Mouse (Mus musculus) frontal cortex, adult 2 months (tissue): ENCODE data around the gene Tbc1d16. TPM values are rescaled to one million over a fixed set of nuclear protein-coding genes. Genes with fewer than 3 reads are reported as not detected.
"Not testable (repeated sequence)": the region's sequence is repeated elsewhere in the genome, so short reads cannot be mapped to it uniquely, and the experiment has no call there.

Source experiments
- DNase-seq, 2 experiments: peaks; one replicate each; pipeline ENCODE4 v3.0.0; 2022; ENCODE audit warnings: low spot score in 1 of 2; ENCODE audit errors: extremely low spot score in 1 of 2
- polyA plus RNA-seq: library from polyadenylated mRNA; depleted of rRNA; stranded (reverse); fragments of >200 nt; gene quantifications from 2 replicates; pipeline ENCODE4 v1.2.3, GENCODE M21; 2012

Gene Tbc1d16
- polyA plus RNA-seq, 1 experiment = 20.6 TPM

DNA sequence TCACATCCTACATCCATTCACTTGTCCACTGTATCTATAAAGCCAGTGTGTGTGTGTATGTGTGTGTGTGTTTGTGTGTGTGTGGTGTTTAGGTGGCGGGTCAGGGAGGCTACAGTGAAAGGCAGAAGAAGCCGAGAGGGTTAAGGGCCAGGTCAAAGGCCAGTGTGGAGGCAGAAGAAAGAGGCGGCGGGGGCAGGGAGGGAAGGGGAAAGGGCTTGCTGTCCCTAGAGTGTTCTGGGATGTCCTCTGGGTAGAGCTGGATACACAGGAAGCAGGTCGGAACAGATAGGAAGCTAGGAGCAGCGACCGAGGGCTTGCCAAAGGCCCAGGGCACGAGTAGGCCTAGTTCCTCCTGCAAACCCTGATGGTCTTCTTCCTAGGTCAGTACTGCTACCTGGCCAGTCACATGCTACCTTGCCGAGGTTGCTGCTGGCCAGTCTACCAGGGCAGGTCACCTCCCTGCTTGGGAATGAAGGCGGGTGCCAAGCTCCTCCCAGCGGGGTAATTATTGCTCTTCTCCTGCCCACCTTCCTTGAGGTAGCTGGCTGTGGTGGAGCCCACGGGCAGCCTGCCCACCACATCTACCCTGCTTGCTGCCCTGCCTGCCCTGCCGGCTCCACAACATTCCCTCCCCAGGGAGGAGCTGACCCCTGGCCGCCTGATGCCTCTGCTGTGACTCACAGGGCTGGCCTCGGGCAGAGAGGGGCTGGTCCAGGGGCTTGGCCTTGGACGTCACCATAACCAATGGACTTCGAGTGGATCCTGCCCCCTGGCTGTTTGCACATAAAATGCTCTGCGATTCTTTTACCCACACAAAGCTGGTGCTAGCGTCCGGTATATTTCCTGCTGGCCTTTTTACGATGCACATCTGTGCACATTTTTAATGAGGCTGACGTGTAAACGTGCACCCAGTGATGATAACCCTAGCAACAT lies 102.1 kb downstream of the Tbc1d16 start:
- peak in 1 of 2 experiments; percentile 46 for DNase-seq

DNA sequence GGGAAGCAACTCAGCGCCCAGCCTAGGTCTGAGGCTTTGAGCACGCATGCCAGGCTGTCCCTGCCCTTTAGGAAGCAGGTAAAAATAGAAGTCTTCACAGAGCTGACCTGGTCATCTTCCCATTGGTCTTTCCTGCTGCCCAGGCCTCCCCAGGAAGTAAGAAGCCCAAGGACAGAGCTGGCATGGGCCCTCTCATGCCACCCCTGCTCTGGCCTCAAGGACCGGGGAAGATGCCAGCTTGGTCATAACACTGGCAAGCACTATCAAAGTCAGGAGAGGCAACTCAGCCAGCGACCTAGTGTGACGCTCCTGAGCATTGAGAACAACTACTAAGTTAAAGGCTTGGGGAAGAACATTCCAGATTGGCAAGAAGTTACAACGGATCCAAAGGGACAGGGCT lies 103.8 kb downstream of the Tbc1d16 start:
- no peak for DNase-seq

DNA sequence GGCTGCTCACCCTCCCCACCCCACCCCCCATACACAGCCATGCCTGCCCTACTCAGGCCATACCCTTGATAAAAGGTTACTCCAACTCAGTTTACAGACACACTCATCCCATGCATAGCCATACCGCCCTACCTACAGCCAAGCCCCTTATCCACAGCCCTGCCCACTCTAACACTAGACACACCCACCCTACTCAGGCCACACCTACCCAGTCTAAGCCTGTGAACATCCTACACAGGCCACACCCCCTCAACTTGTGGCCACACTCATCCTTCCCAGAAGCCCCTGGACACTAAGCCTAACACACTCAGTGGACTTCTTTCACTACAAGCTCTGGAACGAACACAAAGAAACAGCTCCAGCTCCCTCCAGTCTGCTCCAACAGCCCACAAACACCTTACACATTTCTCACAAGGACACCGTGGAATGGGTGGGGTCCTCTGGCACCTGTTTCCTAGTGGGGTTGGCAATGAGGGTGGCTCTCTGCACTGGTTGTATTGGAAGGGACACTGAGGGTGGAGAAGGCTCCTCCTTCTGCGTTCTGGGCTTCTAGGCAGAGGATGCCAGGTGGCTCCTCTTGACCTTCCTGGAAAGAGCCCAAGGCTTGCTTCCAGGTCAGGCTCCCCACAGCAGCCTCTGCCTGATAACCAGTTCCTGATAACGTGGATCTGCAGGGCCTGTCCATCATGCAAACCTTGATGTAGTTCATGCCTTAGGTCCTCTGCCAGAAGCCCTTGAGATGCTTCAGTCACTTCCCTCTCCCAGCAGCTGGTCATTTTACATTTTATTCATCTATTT lies 104.6 kb downstream of the Tbc1d16 start:
- no peak for DNase-seq

GRCm38 (mm10) chr11:119122396-119122795 lies 105.9 kb downstream of the Tbc1d16 start:
- DNase-seq = no peak

- no peak for DNase-seq
Measured at GRCm38 (mm10) chr11:119118905-119119304, 109.4 kb downstream of the Tbc1d16 start.

- no peak for DNase-seq
Measured at GRCm38 (mm10) chr11:119117945-119118344, 110.4 kb downstream of the Tbc1d16 start.

DNA sequence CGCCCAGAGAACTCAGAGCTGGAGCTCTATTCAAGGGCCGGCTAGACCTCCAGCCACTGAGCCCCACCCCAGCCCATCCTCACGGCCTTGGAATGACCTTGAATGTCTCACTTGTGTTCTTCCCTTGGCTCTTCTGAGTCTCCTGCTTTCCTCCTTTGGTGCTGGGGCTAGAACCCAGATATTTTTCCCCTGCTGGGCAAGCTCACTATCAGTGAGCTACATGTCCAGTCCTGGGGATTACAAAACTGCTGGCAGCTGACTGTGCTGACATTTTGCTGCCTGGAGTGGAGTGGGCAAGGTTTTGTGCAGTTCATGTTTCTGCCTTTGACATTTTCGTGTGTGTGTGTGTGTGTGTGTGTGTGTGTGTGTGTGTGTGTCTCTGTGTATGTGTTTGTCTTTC lies 111.3 kb downstream of the Tbc1d16 start:
- no peak for DNase-seq

DNA sequence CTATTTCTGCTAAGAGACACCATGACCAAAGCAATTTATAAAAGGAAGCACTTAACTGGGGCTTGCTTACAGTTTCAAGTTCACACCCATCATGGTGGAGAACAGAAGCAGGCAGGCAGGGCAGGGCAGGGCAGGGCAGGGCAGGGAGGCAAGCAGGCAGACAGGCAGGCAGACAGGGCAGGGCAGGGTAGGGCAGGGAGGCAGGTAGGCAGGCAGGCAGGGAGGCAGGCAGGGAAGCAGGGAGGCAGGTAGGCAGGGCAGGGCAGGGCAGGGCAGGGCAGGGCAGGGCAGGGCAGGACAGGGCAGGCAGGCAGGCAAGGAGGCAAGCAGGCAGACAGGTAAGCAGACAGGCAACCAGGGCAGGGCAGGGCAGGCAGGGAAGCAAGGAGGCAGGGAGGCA lies 115.6 kb downstream of the Tbc1d16 start:
- no peak for DNase-seq

GRCm38 (mm10) chr11:119111345-119111744 lies 117.0 kb downstream of the Tbc1d16 start:
- DNase-seq = no peak

DNA sequence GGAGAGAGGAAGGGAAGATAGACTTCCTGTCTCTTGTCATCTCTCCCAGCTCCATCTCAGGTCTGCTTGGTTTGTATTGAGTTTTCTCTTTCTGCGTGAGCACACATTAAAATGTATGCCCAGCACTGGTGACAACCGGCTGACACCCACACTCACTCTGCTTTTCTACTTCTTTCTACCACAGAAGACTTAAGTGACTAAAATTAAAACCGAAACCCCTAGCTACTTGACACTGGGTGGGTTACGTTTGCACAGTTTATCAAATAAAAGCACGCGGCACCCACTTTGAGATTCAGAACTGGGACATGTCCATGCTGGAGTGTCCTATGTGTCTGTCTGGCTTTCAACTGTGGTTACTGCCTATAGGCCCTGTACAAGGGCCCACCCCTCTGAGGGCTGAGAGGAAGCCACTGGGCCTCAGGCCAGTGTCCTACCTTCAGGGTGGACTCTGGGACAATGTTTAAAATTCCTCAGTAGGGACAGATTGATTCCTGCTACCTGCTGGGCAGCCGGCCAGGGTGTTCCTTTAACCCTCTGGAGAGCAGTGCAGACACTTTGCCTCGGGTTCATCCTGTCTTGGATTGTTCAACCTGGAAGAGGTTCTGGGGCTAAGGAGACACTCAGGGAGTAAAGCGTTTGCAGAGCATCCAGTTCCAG lies 118.8 kb downstream of the Tbc1d16 start:
- no peak for DNase-seq

GRCm38 (mm10) chr11:119108573-119109263 lies 119.6 kb downstream of the Tbc1d16 start:
- no peak for DNase-seq

DNA sequence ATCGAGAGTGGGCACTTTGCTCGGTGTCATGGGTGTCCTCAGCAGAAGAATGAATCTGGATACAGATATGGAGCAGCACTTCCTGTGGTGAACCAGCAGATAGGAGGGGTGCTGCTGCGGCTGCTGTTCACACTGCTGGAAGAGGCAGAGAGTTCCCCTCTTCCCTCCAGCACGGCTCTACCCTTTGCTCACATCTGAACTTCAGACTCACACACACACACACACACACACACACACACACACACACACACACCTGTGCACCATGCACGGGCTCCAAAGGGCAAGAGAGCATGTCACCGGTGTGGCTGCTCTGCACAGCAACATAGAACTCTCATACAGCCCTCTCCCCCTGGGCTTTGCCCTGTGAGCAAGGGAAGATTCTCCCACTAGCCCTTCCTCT lies 122.0 kb downstream of the Tbc1d16 start:
- no peak for DNase-seq

GRCm38 (mm10) chr11:119105748-119106147 lies 122.6 kb downstream of the Tbc1d16 start:
- DNase-seq = no peak

GRCm38 (mm10) chr11:119105071-119105609 lies 123.2 kb downstream of the Tbc1d16 start:
- DNase-seq = no peak

GRCm38 (mm10) chr11:119103991-119104390 lies 124.3 kb downstream of the Tbc1d16 start:
- DNase-seq = no peak

GRCm38 (mm10) chr11:119100355-119100754 lies 127.9 kb downstream of the Tbc1d16 start:
- DNase-seq = not testable (repeated sequence)

DNA sequence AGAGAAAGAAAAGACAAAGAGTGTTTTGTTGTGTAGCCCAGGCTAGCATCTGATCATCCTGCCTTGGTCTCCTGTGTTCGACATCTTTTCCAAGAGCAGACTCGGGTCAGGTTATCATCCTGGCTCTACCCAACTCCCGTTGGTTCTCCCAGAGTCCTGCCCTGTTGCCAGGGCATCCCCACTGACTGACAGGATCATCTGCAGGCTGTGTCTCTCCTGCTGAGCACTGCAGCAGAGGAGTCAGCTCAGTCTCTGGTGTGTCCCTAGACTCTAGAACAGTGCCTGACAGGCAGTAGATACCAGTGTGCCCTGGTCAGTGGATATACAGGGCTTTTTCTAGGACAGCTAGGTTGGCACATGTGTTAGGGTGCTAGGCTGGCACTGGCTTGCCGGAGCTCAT lies 130.1 kb downstream of the Tbc1d16 start:
- no peak for DNase-seq

DNA sequence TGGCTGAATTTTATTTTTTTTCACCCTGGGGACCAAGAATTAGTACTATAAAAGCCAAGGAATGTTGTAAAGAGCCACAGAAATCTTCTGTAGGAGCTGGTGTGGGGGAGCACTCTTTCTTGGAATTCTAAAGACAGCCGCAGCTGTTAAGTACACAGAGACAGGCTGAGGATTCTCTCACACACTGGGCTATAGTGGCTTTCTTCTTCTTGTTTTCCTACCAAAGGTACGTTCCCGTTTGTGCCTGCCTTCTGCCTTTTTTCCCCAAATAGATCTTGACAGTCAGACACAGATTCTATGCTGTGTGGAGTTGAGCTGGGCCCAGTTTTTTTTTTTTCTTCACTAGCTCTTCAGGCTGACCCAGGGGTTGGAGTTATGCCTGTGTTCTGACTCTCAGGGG lies 132.9 kb downstream of the Tbc1d16 start:
- DNase-seq = peak in 1 of 2 experiments; percentile 35

DNA sequence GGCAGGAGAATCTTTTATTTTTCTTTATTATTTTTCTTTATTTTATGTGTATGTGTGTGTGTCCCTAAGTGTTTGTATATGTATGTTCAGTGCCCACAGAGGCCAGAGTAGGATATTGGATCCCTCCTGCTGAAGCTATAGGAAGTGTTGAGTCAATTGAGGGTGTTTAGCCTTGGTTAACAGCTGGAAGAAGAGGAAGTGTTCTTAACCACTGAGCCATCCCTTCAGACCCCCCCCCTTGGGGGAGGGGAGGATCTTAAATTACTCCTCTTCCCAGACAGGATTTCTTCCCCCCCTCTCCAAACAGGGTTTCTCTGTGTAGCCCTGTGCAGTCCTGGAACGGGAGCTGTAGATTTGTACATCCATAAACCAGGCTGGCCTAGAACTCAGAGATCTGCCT lies 135.0 kb downstream of the Tbc1d16 start:
- DNase-seq = no peak
